ENCODE assay signal across 8 mouse cellular contexts in genomic region chr3:108554587-108555312, GRCm38 (mm10). TPM values are rescaled to one million over a fixed set of nuclear protein-coding genes. Genes with fewer than 3 reads are reported as not detected.
DNase-seq lines count a peak whose midpoint lies in the region; ATAC-seq and TF ChIP-seq lines count a peak whose summit lies in the region.

No protein-coding gene starts in this region.

- no peaks in the 10 kb centered on the region for H3K27me3 ChIP-seq in forebrain, embryonic 14.5 days (replicated peaks; ENCODE audit: control insufficient read depth, insufficient read depth, low read length)

- H3K4me2 ChIP-seq in forebrain, embryonic 14.5 days (ENCODE audit: low read length): peak overlapping the region; percentile 77

- peaks cover 28% of the 10 kb centered on the region for H3K36me3 ChIP-seq in forebrain, embryonic 14.5 days (ENCODE audit: control insufficient read depth, insufficient read depth, low read length)

- intact Hi-C loops in heart, postnatal 25 days (cut with DNase I): no loop called here

- no peaks in the 10 kb centered on the region for H3K9me3 ChIP-seq in forebrain, embryonic 14.5 days (replicated peaks; ENCODE audit: control insufficient read depth, low read length)

- peak; percentile 97 for DNase-seq in ES-CJ7 (ENCODE audit: low read depth, low spot score)
- peak; percentile 88 for DNase-seq in cerebellum, adult 11 months
- peak; percentile 99 for DNase-seq in forebrain, embryonic 14.5 days (ENCODE audit: low spot score)
- peak; percentile 85 for DNase-seq in heart, postnatal 25 days (ENCODE audit: low spot score)
- peak; percentile 89 to 98 for DNase-seq in layer of hippocampus, adult 18-20 months (ENCODE audit: low spot score in 2 of 2)
- peak; percentile 88 for DNase-seq in lung, adult 2 months
- DNase-seq in thymus, adult 18-20 months: peak; percentile 88 to 93

- H3K9ac ChIP-seq in forebrain, embryonic 14.5 days (ENCODE audit: low read length): peak overlapping the region; percentile 99

- TF ChIP-seq CTCF in lung, adult 2 months (IDR thresholded peaks at IDR 0.05; ENCODE audit: insufficient read depth, low read length): peak; percentile 80

- 18% methylated on average over 22 of the region's 22 CpGs for WGBS in forebrain, embryonic 14.5 days
- 17% methylated on average over 22 of the region's 22 CpGs for WGBS in lung, adult 2 months

- H3K27ac ChIP-seq in forebrain, embryonic 14.5 days (ENCODE audit: low read depth, low read length): peak overlapping the region; percentile 92

- peaks cover 5% of the 10 kb centered on the region; the same call in 1 of the 2 replicates for H3K4me1 ChIP-seq in forebrain, embryonic 14.5 days (ENCODE audit: control insufficient read depth, insufficient read depth, low read length)
- no peaks in the 10 kb centered on the region for H3K4me1 ChIP-seq in lung, adult 2 months (ENCODE audit: control insufficient read depth, insufficient read depth, low read length)

- peak; percentile 98 for ATAC-seq in forebrain, embryonic 14.5 days
- ATAC-seq in neutrophil, adult 5-6 weeks (ENCODE audit: extremely low read depth, insufficient number of reproducible peaks, low FRiP score, poor library complexity, severe bottlenecking): peak; percentile 100

- TF ChIP-seq POLR2A in lung, adult 2 months (IDR thresholded peaks at IDR 0.05; ENCODE audit: borderline replicate concordance, extremely low read depth, low read depth, low read length): peak; percentile 100

- H3K4me3 ChIP-seq in forebrain, embryonic 14.5 days (ENCODE audit: low read depth, low read length): peak overlapping the region; percentile 87
- peak overlapping the region; percentile 64 for H3K4me3 ChIP-seq in lung, adult 2 months (replicated peaks; ENCODE audit: extremely low read depth, low read depth, low read length)

RNA-seq across cellular contexts. Expression of gene Tmem167b, which starts 7.5 kb away (rescaled TPM):
- polyA plus RNA-seq in forebrain, embryonic 14.5 days (2014; fragmentation: Nextera tagmentation; extraction: Ambion mirVana): 56.3 and 62.0 TPM in 2 replicates
- total RNA-seq in heart, postnatal 25 days (2021): 10 to 100 TPM; 24.5 to 25.4 TPM
- total RNA-seq in layer of hippocampus, adult 18-20 months (2021): 10 to 100 TPM; 56.7 to 58.7 TPM
- 7.0 and 9.8 TPM in 2 replicates for polyA plus RNA-seq in lung, adult 2 months (2012; rRNA removed)
- total RNA-seq in neutrophil, adult 5-6 weeks (2017): 65.3 and 66.4 TPM in 2 replicates

RNA-seq across cellular contexts. Expression of gene Taf13, which starts 16.7 kb away (rescaled TPM):
- polyA plus RNA-seq in forebrain, embryonic 14.5 days (2014; fragmentation: Nextera tagmentation; extraction: Ambion mirVana): 51.8 and 54.1 TPM in 2 replicates
- 10 to 100 TPM; 16.4 to 17.0 TPM for total RNA-seq in heart, postnatal 25 days (2021)
- total RNA-seq in layer of hippocampus, adult 18-20 months (2021): 10 to 100 TPM; 20.4 to 23.0 TPM
- 2.0 and 4.0 TPM in 2 replicates for polyA plus RNA-seq in lung, adult 2 months (2012; rRNA removed)
- 46.6 and 46.7 TPM in 2 replicates for total RNA-seq in neutrophil, adult 5-6 weeks (2017)

RNA-seq across cellular contexts. Expression of gene 5330417C22Rik, which starts 18.4 kb away (rescaled TPM):
- polyA plus RNA-seq in forebrain, embryonic 14.5 days (2014; fragmentation: Nextera tagmentation; extraction: Ambion mirVana): 8.7 and 12.2 TPM in 2 replicates
- under 1 TPM; 0.05 to 0.17 TPM for total RNA-seq in heart, postnatal 25 days (2021)
- 10 to 100 TPM; 25.3 to 32.2 TPM for total RNA-seq in layer of hippocampus, adult 18-20 months (2021)
- polyA plus RNA-seq in lung, adult 2 months (2012; rRNA removed): 45.7 and 56.3 TPM in 2 replicates
- total RNA-seq in neutrophil, adult 5-6 weeks (2017): 0.12 TPM in 1 of 2 replicates, not detected in the other

RNA-seq across cellular contexts. Expression of gene 1700013F07Rik, which starts 20.8 kb away (rescaled TPM):
- 1.3 and 2.0 TPM in 2 replicates for polyA plus RNA-seq in forebrain, embryonic 14.5 days (2014; fragmentation: Nextera tagmentation; extraction: Ambion mirVana)
- not detected for total RNA-seq in heart, postnatal 25 days (2021)
- 1 to 10 TPM; 3.1 TPM for total RNA-seq in layer of hippocampus, adult 18-20 months (2021)
- 7.1 and 7.7 TPM in 2 replicates for polyA plus RNA-seq in lung, adult 2 months (2012; rRNA removed)
- not detected in 2 replicates for total RNA-seq in neutrophil, adult 5-6 weeks (2017)

RNA-seq across cellular contexts. Expression of gene Wdr47, which starts 36.3 kb away (rescaled TPM):
- polyA plus RNA-seq in forebrain, embryonic 14.5 days (2014; fragmentation: Nextera tagmentation; extraction: Ambion mirVana): 87.8 and 112 TPM in 2 replicates
- total RNA-seq in heart, postnatal 25 days (2021): 1 to 10 TPM; 7.4 to 9.7 TPM
- 100 to 1,000 TPM; 112 to 128 TPM for total RNA-seq in layer of hippocampus, adult 18-20 months (2021)
- polyA plus RNA-seq in lung, adult 2 months (2012; rRNA removed): 5.7 and 8.3 TPM in 2 replicates
- total RNA-seq in neutrophil, adult 5-6 weeks (2017): 29.6 and 38.4 TPM in 2 replicates

Comparison
In these comparisons a context has a peak if more than half of its experiments do, and no peak if none do; other contexts are left out.
1. Peak in every context shown above with its lines: DNase-seq, ATAC-seq, H3K4me3 ChIP-seq and H3K27ac ChIP-seq.
2. RNA of gene 5330417C22Rik, which starts 18.4 kb away (total RNA-seq): 25.3 to 32.2 TPM in layer of hippocampus, adult 18-20 months; 0.05 to 0.17 TPM in heart, postnatal 25 days and 0.12 TPM in neutrophil, adult 5-6 weeks; every median in the first group is over 10 times any median in the second.